Mouse (Mus musculus) ES-E14 (cell line): ENCODE measurements around the gene Gps1. TPM values are rescaled to one million over a fixed set of nuclear protein-coding genes. Genes with fewer than 3 reads are reported as not detected.

ENCODE experiments used
- DNase-seq: peaks from one replicate; pipeline ENCODE4 v3.0.0-alpha.2; 2013; ENCODE audit warnings: low read depth, low spot score
- H3K27ac ChIP-seq: 2 replicates; pipeline ENCODE4 v1.5.1; 2012; ENCODE audit warnings: low read depth, mild to moderate bottlenecking, low read length, moderate library complexity, mixed read lengths; ENCODE audit not compliant: poor library complexity, insufficient read depth, severe bottlenecking
- H3K36me3 ChIP-seq: 2 replicates; pipeline ENCODE4 v1.6.1; 2012; ENCODE audit warnings: mild to moderate bottlenecking, low read length, moderate library complexity, mixed read lengths; ENCODE audit not compliant: control insufficient read depth, poor library complexity, insufficient read depth, severe bottlenecking
- H3K4me1 ChIP-seq, 2 experiments: fragments of 150-350 bp in 1 of 2; sonication (generic) in 1 of 2; 2 replicates each; pipeline ENCODE4 v1.6.1; 2012; ENCODE audit warnings: low read length in 2 of 2, mild to moderate bottlenecking in 1 of 2, mixed read lengths in 1 of 2; ENCODE audit not compliant: control insufficient read depth in 2 of 2, insufficient read depth in 2 of 2, poor library complexity in 1 of 2
- H3K4me3 ChIP-seq, 2 experiments: fragments of 150-350 bp in 1 of 2; sonication (generic) in 1 of 2; 2 replicates each; pipeline ENCODE4 v1.5.1; 2012; ENCODE audit warnings: low read length in 2 of 2, low read depth in 1 of 2, mild to moderate bottlenecking in 1 of 2, mixed read lengths in 1 of 2; ENCODE audit not compliant: insufficient read depth in 1 of 2, poor library complexity in 1 of 2, severe bottlenecking in 1 of 2
- H3K9ac ChIP-seq: 2 replicates; pipeline ENCODE4 v1.6.1; 2012; ENCODE audit warnings: low read depth, mild to moderate bottlenecking, low read length, mixed read lengths; ENCODE audit not compliant: poor library complexity, insufficient read depth, severe bottlenecking
- H3K9me3 ChIP-seq: fragments of 150-350 bp; sonication (generic); 2 replicates; pipeline ENCODE4 v1.6.1; 2012; ENCODE audit warnings: low read depth, mild to moderate bottlenecking, low read length; ENCODE audit not compliant: control insufficient read depth, insufficient read depth
- CHD2 ChIP-seq: IDR thresholded peaks from 2 replicates; pipeline ENCODE4 v1.6.1; 2014; ENCODE audit warnings: mild to moderate bottlenecking, low read depth, low read length, inconsistent platforms
- HCFC1 ChIP-seq: IDR thresholded peaks from 2 replicates; pipeline ENCODE4 v1.6.1; 2012; ENCODE audit warnings: low read length, inconsistent platforms, borderline replicate concordance; ENCODE audit not compliant: insufficient read depth
- MAFK ChIP-seq: IDR thresholded peaks from 2 replicates; pipeline ENCODE4 v1.6.1; 2014; ENCODE audit warnings: mild to moderate bottlenecking, low read depth, low read length, inconsistent platforms; ENCODE audit not compliant: insufficient read depth
- ZC3H11A ChIP-seq: IDR thresholded peaks from 2 replicates; pipeline ENCODE4 v1.6.1; 2012; ENCODE audit warnings: low read depth, mild to moderate bottlenecking, inconsistent platforms, low read length, borderline replicate concordance
- ZNF384 ChIP-seq: IDR thresholded peaks from 2 replicates; pipeline ENCODE4 v1.6.1; 2012; ENCODE audit warnings: low read depth, low read length, inconsistent platforms
- in situ Hi-C, 2 experiments: fragments of 600-800 bp; cut with MboI; formaldehyde crosslinking; loops; one replicate each; pipeline ENCODE4 v1.15.1; 2025; ENCODE audit warnings: low sequenced_read_pairs in 2 of 2, inconsistent platforms in 1 of 2; ENCODE audit not compliant: unreplicated experiment in 2 of 2
- total RNA-seq: library from RNA; depleted of rRNA; stranded (reverse); fragments of 300-350 nt; gene quantifications from 2 replicates; pipeline ENCODE4 v1.2.3, GENCODE M21; 2012

Gene Gps1
- total RNA-seq, 1 experiment, result 289 TPM

DNA sequence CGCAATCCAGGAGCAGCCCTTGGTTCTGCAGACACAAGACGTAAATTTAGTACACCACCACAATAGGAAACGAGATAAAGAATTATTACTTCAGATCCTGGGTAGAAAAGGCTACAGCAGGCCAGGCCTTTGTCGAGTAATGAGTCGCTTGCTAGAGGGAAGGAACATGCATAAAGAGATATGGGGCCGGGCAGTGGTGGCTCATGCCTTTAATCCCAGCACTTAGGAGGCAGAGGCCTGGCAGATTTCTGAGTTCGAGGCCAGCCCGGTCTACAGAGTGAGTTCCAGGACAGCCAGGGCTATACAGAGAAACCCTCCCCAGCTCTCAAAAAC lies 12.5 kb downstream of the Gps1 start:
- peaks cover 1 to 13% of the 10 kb centered on the region in 2 experiments; a peak in 1 of 4 replicates for H3K4me1 ChIP-seq
- DNase-seq, result no peak
- H3K9me3 ChIP-seq, result no peaks in the 10 kb centered on the region
- TF ChIP-seq CHD2 (no peak), HCFC1 (no peak), MAFK (no peak), ZNF384 (no peak), ZC3H11A (no peak)
- H3K9ac ChIP-seq, result peak overlapping the region; percentile 41; the same call in 1 of the 2 replicates
- H3K4me3 ChIP-seq, result peak overlapping the region; percentile 47 to 49
- in situ Hi-C loops, result no loop called here
- no peak overlapping the region for H3K27ac ChIP-seq
- peaks cover 37% of the 10 kb centered on the region for H3K36me3 ChIP-seq

GRCm38 (mm10) chr11:120798244-120798643 lies 14.2 kb downstream of the Gps1 start:
- TF ChIP-seq MAFK (no peak), HCFC1 (no peak), CHD2 (no peak), ZNF384 (no peak), ZC3H11A (no peak)

DNA sequence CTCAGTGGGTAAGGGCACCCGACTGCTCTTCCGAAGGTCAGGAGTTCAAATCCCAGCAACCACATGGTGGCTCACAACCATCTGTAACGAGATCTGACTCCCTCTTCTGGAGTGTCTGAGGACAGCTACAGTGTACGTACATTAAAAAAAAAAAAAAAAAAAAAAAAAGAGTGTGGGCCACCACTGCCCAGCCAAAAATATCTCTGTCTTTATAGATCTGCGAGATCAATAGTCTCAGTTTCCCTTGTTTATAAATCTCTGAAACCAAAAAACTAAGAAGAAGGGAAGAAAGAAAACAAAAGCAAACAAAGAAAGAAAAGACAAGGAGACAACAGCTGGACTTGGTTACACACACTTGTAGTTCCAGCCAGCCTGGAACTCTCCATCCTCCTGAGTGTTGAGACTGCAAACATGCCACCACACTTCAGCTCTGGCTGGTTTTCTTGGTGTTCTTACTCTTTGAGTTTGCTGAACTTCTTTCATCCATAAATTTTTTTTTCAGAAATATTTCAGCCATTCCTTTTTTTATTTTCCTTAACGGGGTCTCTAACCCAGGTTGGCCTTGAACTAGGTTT lies 15.3 kb downstream of the Gps1 start:
- TF ChIP-seq ZNF384, result peak; percentile 73
- TF ChIP-seq CHD2, result no peak
- in situ Hi-C loops, result no loop called here

More at GRCm38 (mm10) chr11:120798244-120798643, 14.2 kb downstream of the Gps1 start:
- DNase-seq, result no peak
- in situ Hi-C loops, result no loop called here
- Histone ChIP-seq H3K27ac (no peak overlapping the region), H3K4me3 (no peak overlapping the region), H3K9me3 (no peaks in the 10 kb centered on the region), H3K9ac (no peak overlapping the region), H3K4me1 (peaks cover 1 to 13% of the 10 kb centered on the region in 2 experiments; a peak in 1 of 4 replicates), H3K36me3 (peaks cover 20% of the 10 kb centered on the region)

DNA sequence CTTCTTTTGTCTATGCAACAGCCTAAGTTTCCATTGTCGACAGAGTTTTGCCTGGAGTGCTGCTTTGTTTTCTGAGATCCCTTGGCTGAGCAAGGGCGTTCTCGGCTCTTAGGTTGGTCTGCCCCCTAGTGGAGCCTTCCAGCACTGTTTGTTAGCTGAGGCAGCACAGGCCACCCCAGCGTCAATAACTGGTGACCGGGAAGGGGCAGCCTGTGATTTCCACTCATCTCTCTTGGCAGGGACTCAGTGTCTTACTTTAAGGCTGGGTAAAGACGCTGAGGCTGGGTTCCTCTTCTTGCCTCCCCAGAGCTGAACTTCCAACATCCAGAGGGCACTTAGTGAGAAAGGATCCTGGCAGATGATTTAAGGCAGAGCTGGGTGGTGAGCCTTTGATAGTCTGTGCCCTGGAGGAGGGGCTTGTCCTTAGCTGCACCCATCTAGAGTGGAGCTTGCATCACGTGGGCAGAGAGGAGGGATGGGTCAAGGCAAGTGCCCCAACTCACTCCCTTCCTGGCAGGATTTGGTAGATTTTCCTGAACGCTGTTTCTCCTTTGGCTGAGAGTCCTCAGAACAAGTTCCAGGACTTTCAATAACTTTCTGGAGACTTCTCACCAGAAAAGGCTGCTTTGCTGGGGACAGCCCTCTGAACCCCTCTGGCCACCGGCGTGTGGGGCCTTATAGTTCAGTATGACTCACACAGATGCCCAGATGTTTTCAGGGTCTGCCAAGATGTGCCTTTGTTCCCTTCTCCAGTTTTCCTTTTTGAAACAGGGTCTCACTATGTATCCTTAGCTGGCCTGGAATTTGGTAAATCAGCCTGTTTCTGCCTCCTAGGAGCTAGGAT lies 16.2 kb downstream of the Gps1 start:
- no peaks in the 10 kb centered on the region for H3K9me3 ChIP-seq
- H3K4me3 ChIP-seq, result peak overlapping the region in 1 of 2 experiments; percentile 46; a peak in 3 of 4 replicates

More for the DNA sequence above, 15.3 kb downstream of the Gps1 start:
- no peak overlapping the region for H3K9ac ChIP-seq
- no peak for DNase-seq
- peaks cover 1 to 13% of the 10 kb centered on the region in 2 experiments; a peak in 1 of 4 replicates for H3K4me1 ChIP-seq
- no peak overlapping the region for H3K4me3 ChIP-seq
- H3K27ac ChIP-seq, result no peak overlapping the region
- H3K36me3 ChIP-seq, result peaks cover 9% of the 10 kb centered on the region
- H3K9me3 ChIP-seq, result no peaks in the 10 kb centered on the region

More for the DNA sequence above, 16.2 kb downstream of the Gps1 start:
- DNase-seq, result peak; percentile 98
- H3K9ac ChIP-seq, result peak overlapping the region; percentile 58
- TF ChIP-seq ZNF384, result no peak
- peak; percentile 50; the same call in 1 of the 2 replicates for TF ChIP-seq ZC3H11A
- peak; percentile 56; the same call in 1 of the 2 replicates for TF ChIP-seq MAFK
- no peak for TF ChIP-seq HCFC1
- TF ChIP-seq CHD2, result 0 out of 2 replicates have a peak, but pooled peaks have one; percentile 40
- H3K4me1 ChIP-seq, result peaks cover 3 to 7% of the 10 kb centered on the region in 2 experiments; a peak in 2 of 4 replicates
- H3K27ac ChIP-seq, result peak overlapping the region; percentile 49; the same call in 1 of the 2 replicates
- in situ Hi-C loops, result no loop called here
- H3K36me3 ChIP-seq, result no peaks in the 10 kb centered on the region
